Mouse (Mus musculus) heart, postnatal 0 days (tissue): ENCODE measurements around the gene Use1.

Experiments used
- CTCF ChIP-seq: IDR thresholded peaks from 2 replicates; pipeline ENCODE4 v1.5.1; 2016; ENCODE audit warnings: antibody characterized with exemption, control low read depth, low read depth
- EP300 ChIP-seq: IDR thresholded peaks from 2 replicates; pipeline ENCODE4 v1.6.1; 2016; ENCODE audit warnings: antibody characterized with exemption, low read depth

- TF ChIP-seq EP300 (no peak), CTCF (no peak)
Observed at GRCm38 (mm10) chr8:71408231-71408630, 41.6 kb downstream of the Use1 start.
